Comparison of ENCODE assay signal across 9 mouse cellular contexts in genomic region chr5:75209966-75210365, GRCm38 (mm10). TPM values are rescaled to one million over a fixed set of nuclear protein-coding genes. Genes with fewer than 3 reads are reported as not detected.
DNase-seq lines count a peak whose midpoint lies in the region; ATAC-seq and TF ChIP-seq lines count a peak whose summit lies in the region.
"Had no signal": no experiment of that assay in that cellular context is flagged by ENCODE, and none has a peak within 500 bp of the region (broad histone marks: within the 10 kb centered on the region; RNA-seq: fewer than 3 reads in every experiment).

No protein-coding gene starts in this region.

- H3K27me3 ChIP-seq in intestine, postnatal 0 days (replicated peaks; ENCODE audit: control insufficient read depth, insufficient read depth, low read length) = no peaks in the 10 kb centered on the region

- no peak overlapping the region for H3K4me3 ChIP-seq in intestine, postnatal 0 days (ENCODE audit: low read depth, low read length)
- H3K4me3 ChIP-seq: heart, embryonic 13.5 days had no signal

- ATAC-seq in intestine, postnatal 0 days = no peak

- H3K4me2 ChIP-seq in intestine, postnatal 0 days (replicated peaks; ENCODE audit: low read depth) = no peak overlapping the region
- H3K4me2 ChIP-seq: heart, embryonic 13.5 days had no signal

- WGBS in intestine, postnatal 0 days = 3% methylated on average over 1 of the region's 1 CpGs

- no peak overlapping the region for H3K27ac ChIP-seq in intestine, postnatal 0 days (ENCODE audit: low read depth, low read length)
- H3K27ac ChIP-seq: heart, embryonic 13.5 days had no signal

- no peaks in the 10 kb centered on the region for H3K9me3 ChIP-seq in intestine, postnatal 0 days (ENCODE audit: control insufficient read depth)
- H3K9me3 ChIP-seq: heart, embryonic 13.5 days had no signal

- no peaks in the 10 kb centered on the region for H3K36me3 ChIP-seq in intestine, postnatal 0 days (ENCODE audit: control insufficient read depth, insufficient read depth)
- H3K36me3 ChIP-seq: heart, embryonic 13.5 days had no signal

- peak; percentile 14 for DNase-seq in heart, adult 8-10 months (ENCODE audit: low spot score)
- DNase-seq in heart, adult 18-20 months = no peak
- DNase-seq in 416B (ENCODE audit: low read depth) (peak; percentile 56), adipocyte (ENCODE audit: low spot score) (peak; percentile 61)
- no peak for DNase-seq in urinary bladder, postnatal 36 days (ENCODE audit: low spot score in 2 of 2)
- no peak for DNase-seq in cerebellum, adult 11-12 months
- DNase-seq in spleen, postnatal 14 days (ENCODE audit: low spot score in 2 of 2) = no peak

- TF ChIP-seq CTCF in intestine, postnatal 0 days (IDR thresholded peaks at IDR 0.05; ENCODE audit: low read depth) = peak; percentile 85

- H3K4me1 ChIP-seq in intestine, postnatal 0 days (replicated peaks; ENCODE audit: control insufficient read depth, insufficient read depth, low read length) = no peaks in the 10 kb centered on the region
- H3K4me1 ChIP-seq: heart, embryonic 13.5 days had no signal

- H3K9ac ChIP-seq in intestine, postnatal 0 days (ENCODE audit: low read depth, low read length) = no peak overlapping the region
- H3K9ac ChIP-seq: heart, embryonic 13.5 days had no signal

RNA-seq across cellular contexts. Expression of gene Pdgfra, which starts 57.9 kb away (rescaled TPM):
- total RNA-seq in heart, adult 8-10 months (2022) = 10 to 100 TPM; 17.9 to 23.3 (median 21.5) TPM
- total RNA-seq in heart, adult 18-20 months (2021) = 10 to 100 TPM; 20.5 to 23.7 TPM
- polyA plus RNA-seq in intestine, postnatal 0 days (2015; fragmentation: Nextera tagmentation; extraction: Ambion mirVana) = 12.0 and 13.8 TPM in 2 replicates

Comparison
In these comparisons a context has a peak if more than half of its experiments do, and no peak if none do; other contexts are left out.
1. DNase-seq: peak in heart, adult 8-10 months (single experiment), 416B (single experiment) and adipocyte (single experiment); none in heart, adult 18-20 months (0 of 2), urinary bladder, postnatal 36 days (0 of 2), cerebellum, adult 11-12 months (single experiment) and spleen, postnatal 14 days (0 of 2).